ENCODE assay signal across 32 mouse cellular contexts in genomic region chr4:107117741-107118385, GRCm38 (mm10). TPM values are rescaled to one million over a fixed set of nuclear protein-coding genes. Genes with fewer than 3 reads are reported as not detected.
A peak's percentile ranks its signal among the peaks of the same experiment; 100 is the strongest.
DNase-seq lines count a peak whose midpoint lies in the region; ATAC-seq and TF ChIP-seq lines count a peak whose summit lies in the region.
"Had no signal": no experiment of that assay in that cellular context is flagged by ENCODE, and none has a peak within 500 bp of the region (broad histone marks: within the 10 kb centered on the region; RNA-seq: fewer than 3 reads in every experiment).

No protein-coding gene starts in this region.

- no peaks in the 10 kb centered on the region; the same call in 1 of the 2 replicates for H3K4me1 ChIP-seq in kidney, adult 2 months (ENCODE audit: control insufficient read depth, insufficient read depth, low read length)
- H3K4me1 ChIP-seq in embryonic facial prominence, embryonic 10.5 days = peaks cover 36% of the 10 kb centered on the region
- H3K4me1 ChIP-seq: heart, embryonic 15.5 days had no signal

- H3K27ac ChIP-seq in kidney, adult 2 months (ENCODE audit: insufficient read depth, low read depth, low read length) = 0 out of 2 replicates have a peak overlapping the region, but pooled peaks have one; percentile 61
- no peak overlapping the region; the same call in 1 of the 2 replicates for H3K27ac ChIP-seq in embryonic facial prominence, embryonic 10.5 days (replicated peaks)
- H3K27ac ChIP-seq: heart, embryonic 15.5 days; hindbrain, embryonic 14.5 days; left cerebral cortex, adult 2 months; neural tube, embryonic 15.5 days had no signal

- peak; percentile 77 for DNase-seq in kidney, adult 2 months
- DNase-seq in kidney, postnatal 4 days = no peak
- peak; percentile 12 for DNase-seq in 3T3-L1 (ENCODE audit: low read depth, low spot score)
- DNase-seq in adrenal gland, postnatal 10 days = peak; percentile 45
- peak; percentile 88 for DNase-seq in gonadal fat pad, adult 2 months (ENCODE audit: low read depth)
- DNase-seq in embryonic facial prominence, embryonic 10.5 days (ENCODE audit: low spot score) = no peak
- DNase-seq in right cerebral cortex, postnatal 14 days = no peak
- DNase-seq: cerebellum, adult 11 months; cerebellum, adult 9-11 months; gastrocnemius, postnatal 36 days; heart, postnatal 36 days; left cerebral cortex, postnatal 4 days; liver, postnatal 0 days; right cerebral cortex, adult 18-20 months had no signal

- no peak for TF ChIP-seq POLR2A in kidney, adult 2 months (IDR thresholded peaks at IDR 0.05; ENCODE audit: low read depth, low read length)

- no peak for ATAC-seq in monocyte, adult 5-6 weeks (replicated peaks; ENCODE audit: insufficient number of reproducible peaks, low FRiP score, low TSS enrichment, poor library complexity, severe bottlenecking)
- ATAC-seq: inflammation-experienced regulatory T-cells, adult 6 months; liver, postnatal 0 days; lung, postnatal 0 days had no signal

- no peak overlapping the region for H3K4me3 ChIP-seq in kidney, adult 2 months (ENCODE audit: insufficient read depth, low read depth, low read length)
- H3K4me3 ChIP-seq in embryonic facial prominence, embryonic 10.5 days = no peak overlapping the region
- H3K4me3 ChIP-seq: heart, embryonic 15.5 days; left cerebral cortex, adult 2 months; neural tube, embryonic 15.5 days had no signal

- no peaks in the 10 kb centered on the region for H3K9me3 ChIP-seq in embryonic facial prominence, embryonic 10.5 days
- H3K9me3 ChIP-seq: heart, embryonic 15.5 days; neural tube, embryonic 15.5 days had no signal

- 55% methylated on average over 2 of the region's 2 CpGs for WGBS in kidney, adult 2 months
- WGBS in embryonic facial prominence, embryonic 10.5 days = 84% methylated on average over 2 of the region's 2 CpGs

- no peaks in the 10 kb centered on the region for H3K27me3 ChIP-seq in kidney, adult 2 months (replicated peaks; ENCODE audit: control insufficient read depth, insufficient read depth, low read length)
- no peaks in the 10 kb centered on the region for H3K27me3 ChIP-seq in embryonic facial prominence, embryonic 10.5 days (replicated peaks; ENCODE audit: low read depth, poor library complexity, severe bottlenecking)
- H3K27me3 ChIP-seq: heart, embryonic 15.5 days; neural tube, embryonic 15.5 days had no signal

- no peak for TF ChIP-seq CTCF in kidney, adult 2 months (conservative IDR thresholded peaks at IDR 0.05; ENCODE audit: insufficient read depth, insufficient read length, low read depth, low read length)

- no peaks in the 10 kb centered on the region for H3K36me3 ChIP-seq in kidney, adult 2 months (ENCODE audit: control insufficient read depth, insufficient read depth, low read length)
- no peaks in the 10 kb centered on the region for H3K36me3 ChIP-seq in embryonic facial prominence, embryonic 10.5 days (replicated peaks)
- H3K36me3 ChIP-seq: heart, embryonic 15.5 days; neural tube, embryonic 15.5 days had no signal

RNA-seq across cellular contexts. Expression of gene Cdcp2, which starts 21.2 kb away (rescaled TPM):
- polyA plus RNA-seq in kidney, adult 2 months (2012; rRNA removed) = 0.05 TPM in 1 of 2 replicates, not detected in the other
- under 1 TPM in 1 of 2 experiments, not detected in 1; 0.12 TPM for total RNA-seq in adrenal gland, postnatal 10 days (2021)
- polyA plus RNA-seq in gonadal fat pad, adult 2 months (2012; rRNA removed) = 0.04 and 0.37 TPM in 2 replicates
- 0.21 and 0.22 TPM in 2 replicates for polyA plus RNA-seq in embryonic facial prominence, embryonic 10.5 days (2016; fragmentation: Nextera tagmentation; extraction: Ambion mirVana)
- total RNA-seq in monocyte, adult 5-6 weeks (2017) = not detected in 3 replicates
- total RNA-seq: gastrocnemius, postnatal 36 days; heart, adult 8-10 months; heart, postnatal 36 days; layer of hippocampus, postnatal 10 days; left cerebral cortex, adult 2 months; left cerebral cortex, postnatal 4 days; MEL had no signal
- polyA plus RNA-seq: C2C12; cortical plate, adult 2 months; embryonic facial prominence, embryonic 11.5 days; heart, embryonic 15.5 days; hindbrain, embryonic 14.5 days; inflammation-experienced regulatory T-cells, adult 6 months; large intestine, adult 2 months; liver, embryonic 11.5 days; liver, postnatal 0 days; neural tube, embryonic 15.5 days; small intestine, adult 2 months; thymus, postnatal 0 days; urinary bladder, adult 2 months had no signal

RNA-seq across cellular contexts. Expression of gene Cyb5rl, which starts 51.1 kb away (rescaled TPM):
- polyA plus RNA-seq in kidney, adult 2 months (2012; rRNA removed) = 19.0 and 21.7 TPM in 2 replicates
- 10 to 100 TPM; 14.8 to 20.1 TPM for total RNA-seq in adrenal gland, postnatal 10 days (2021)
- 25.5 and 35.6 TPM in 2 replicates for polyA plus RNA-seq in gonadal fat pad, adult 2 months (2012; rRNA removed)
- 8.1 and 10.4 TPM in 2 replicates for polyA plus RNA-seq in embryonic facial prominence, embryonic 10.5 days (2016; fragmentation: Nextera tagmentation; extraction: Ambion mirVana)
- total RNA-seq in monocyte, adult 5-6 weeks (2017) = 0.64 to 7.9 TPM (median 1.5 TPM) in 3 replicates

RNA-seq across cellular contexts. Expression of gene Mrpl37, which starts 51.2 kb away (rescaled TPM):
- polyA plus RNA-seq in kidney, adult 2 months (2012; rRNA removed) = 111 and 118 TPM in 2 replicates
- total RNA-seq in adrenal gland, postnatal 10 days (2021) = 100 to 1,000 TPM in 1 of 2 experiments, 10 to 100 TPM in 1; 99.3 to 119 TPM
- polyA plus RNA-seq in gonadal fat pad, adult 2 months (2012; rRNA removed) = 181 and 182 TPM in 2 replicates
- polyA plus RNA-seq in embryonic facial prominence, embryonic 10.5 days (2016; fragmentation: Nextera tagmentation; extraction: Ambion mirVana) = 129 and 136 TPM in 2 replicates
- total RNA-seq in monocyte, adult 5-6 weeks (2017) = 11.1 to 25.7 TPM (median 18.3 TPM) in 3 replicates

Comparison
In these comparisons a context has a peak if more than half of its experiments do, and no peak if none do; other contexts are left out.
1. DNase-seq: peak in kidney, adult 2 months (single experiment), 3T3-L1 (single experiment), adrenal gland, postnatal 10 days (single experiment) and gonadal fat pad, adult 2 months (single experiment); none in kidney, postnatal 4 days (0 of 2), embryonic facial prominence, embryonic 10.5 days (single experiment) and right cerebral cortex, postnatal 14 days (single experiment).